Mouse (Mus musculus): ENCODE results near the gene Mocs1.
A peak's percentile ranks its signal among the peaks of the same experiment; 100 is the strongest.
"Not testable (repeated sequence)": the region's sequence is repeated elsewhere in the genome, so short reads cannot be mapped to it uniquely, and the experiment has no call there.

The Mocs1 gene

GRCm38 (mm10) chr17:49432071-49432711, 4.0 kb downstream of the Mocs1 start:
- no peak for DNase-seq (ENCODE audit: low spot score)

GRCm38 (mm10) chr17:49433071-49433470, 4.9 kb downstream of the Mocs1 start:
- DNase-seq (ENCODE audit: low spot score) = no peak

- no peak for DNase-seq (ENCODE audit: low spot score)
These were observed 6.1 kb downstream of the Mocs1 start for GRCm38 (mm10) chr17:49434236-49434635.

DNA sequence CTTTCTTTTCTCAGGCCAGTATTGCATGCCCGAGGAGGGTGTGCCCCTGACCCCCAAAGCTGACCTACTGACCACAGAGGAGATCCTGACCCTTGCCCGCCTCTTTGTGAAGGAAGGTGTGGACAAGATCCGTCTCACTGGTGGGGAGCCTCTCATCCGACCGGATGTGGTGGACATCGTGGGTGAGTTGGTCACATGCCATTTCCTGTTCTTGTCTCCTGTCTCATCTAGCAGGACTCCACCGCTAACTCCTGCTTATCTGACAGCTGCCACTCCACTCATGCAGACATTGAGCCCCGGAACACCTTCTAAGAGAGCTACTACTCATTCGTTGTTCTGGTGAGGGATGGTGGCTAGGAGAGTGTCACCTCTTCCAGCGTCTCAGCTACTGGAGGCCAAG, 6.9 kb downstream of the Mocs1 start:
- DNase-seq (ENCODE audit: low spot score) = no peak

GRCm38 (mm10) chr17:49436631-49437030, 8.5 kb downstream of the Mocs1 start:
- DNase-seq (ENCODE audit: low spot score) = no peak

DNA sequence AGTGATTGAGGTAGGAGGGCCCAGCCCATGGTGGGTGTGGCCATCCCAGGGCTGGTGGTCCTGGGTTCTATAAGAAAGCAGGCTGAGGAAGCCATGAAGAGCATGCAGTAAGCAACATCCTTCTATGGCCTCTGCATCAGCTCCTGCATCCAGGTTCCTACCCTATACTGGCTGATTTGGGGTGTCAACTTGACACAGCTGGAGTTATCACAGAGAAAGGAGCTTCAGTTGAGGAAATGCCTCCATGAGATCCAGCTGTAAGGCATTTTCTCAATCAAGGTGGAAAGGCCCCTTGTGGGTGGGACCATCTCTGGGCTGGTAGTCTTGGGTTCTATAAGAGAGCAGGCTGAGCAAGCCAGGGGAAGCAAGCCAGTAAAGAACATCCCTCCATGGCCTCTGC, 9.1 kb downstream of the Mocs1 start:
- not testable (repeated sequence) for DNase-seq (ENCODE audit: low spot score)

DNA sequence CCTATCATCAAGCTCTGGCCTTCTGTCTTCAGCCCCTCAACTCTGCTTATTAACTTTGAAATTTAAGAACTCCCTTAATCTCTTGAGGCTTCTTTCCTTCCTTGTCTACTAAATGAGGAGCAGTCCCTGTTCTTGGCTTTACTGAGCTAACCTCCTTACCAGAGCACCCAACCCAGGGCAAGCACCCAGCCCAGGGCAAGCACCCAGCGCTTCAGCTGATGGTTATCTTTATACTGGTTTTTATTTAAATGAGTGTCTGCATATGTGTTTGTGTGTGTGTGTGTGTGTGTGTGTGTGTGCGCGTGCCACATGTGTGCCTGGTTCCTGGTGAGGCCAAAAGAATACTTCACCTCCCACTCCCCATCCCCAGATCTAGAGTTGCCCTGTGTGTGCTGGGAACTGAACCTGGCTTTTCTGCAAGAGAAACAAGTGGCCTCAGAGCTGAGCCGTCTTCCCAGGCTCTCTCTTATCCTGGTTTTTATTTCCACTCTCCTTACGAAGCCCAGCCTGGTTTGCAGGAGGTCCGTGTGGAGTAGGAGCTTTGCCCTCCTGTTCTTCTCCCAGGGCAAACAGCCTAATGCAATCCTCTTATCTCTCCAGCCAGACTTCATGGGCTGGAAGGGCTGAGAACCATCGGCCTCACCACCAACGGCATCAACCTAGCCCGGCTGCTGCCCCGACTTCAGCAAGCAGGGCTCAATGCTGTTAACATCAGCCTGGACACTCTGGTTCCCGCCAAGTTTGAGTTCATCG, 10.8 kb downstream of the Mocs1 start:
- no peak for DNase-seq (ENCODE audit: low spot score)

- no peak for DNase-seq (ENCODE audit: low spot score)
These were observed 11.5 kb downstream of the Mocs1 start for GRCm38 (mm10) chr17:49439706-49440105.

- no peak for DNase-seq (ENCODE audit: low spot score)
These were observed 12.4 kb downstream of the Mocs1 start for GRCm38 (mm10) chr17:49440331-49441130.

- not testable (repeated sequence) for DNase-seq (ENCODE audit: low spot score)
These were observed 14.7 kb downstream of the Mocs1 start for GRCm38 (mm10) chr17:49442841-49443240.

GRCm38 (mm10) chr17:49448570-49449229, 20.5 kb downstream of the Mocs1 start:
- DNase-seq (ENCODE audit: low spot score) = no peak

GRCm38 (mm10) chr17:49449230-49449608, 21.1 kb downstream of the Mocs1 start:
- no peak for DNase-seq (ENCODE audit: low spot score)

- no peak for DNase-seq (ENCODE audit: low spot score)
These were observed 22.8 kb downstream of the Mocs1 start for GRCm38 (mm10) chr17:49450922-49451321.

DNA sequence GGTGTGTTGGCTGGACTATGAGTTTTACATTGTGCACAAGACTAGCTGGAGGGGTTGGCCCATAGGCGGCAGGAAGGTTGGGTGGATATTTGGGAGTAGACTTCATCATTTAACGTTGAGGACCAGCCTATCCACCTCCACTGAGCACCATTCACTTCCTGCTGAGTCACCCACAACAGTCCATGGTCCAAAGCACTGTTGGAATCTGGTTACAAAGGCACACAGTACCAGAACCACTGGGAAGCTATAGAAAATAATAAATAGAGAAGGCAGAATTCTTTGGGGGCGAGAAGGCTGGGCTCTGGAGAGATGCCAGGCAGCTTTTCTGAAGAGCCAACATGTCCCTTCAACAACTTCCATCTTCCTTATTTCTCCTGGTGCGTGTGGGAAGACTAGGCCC, 28.2 kb downstream of the Mocs1 start:
- no peak for DNase-seq (ENCODE audit: low spot score)

DNA sequence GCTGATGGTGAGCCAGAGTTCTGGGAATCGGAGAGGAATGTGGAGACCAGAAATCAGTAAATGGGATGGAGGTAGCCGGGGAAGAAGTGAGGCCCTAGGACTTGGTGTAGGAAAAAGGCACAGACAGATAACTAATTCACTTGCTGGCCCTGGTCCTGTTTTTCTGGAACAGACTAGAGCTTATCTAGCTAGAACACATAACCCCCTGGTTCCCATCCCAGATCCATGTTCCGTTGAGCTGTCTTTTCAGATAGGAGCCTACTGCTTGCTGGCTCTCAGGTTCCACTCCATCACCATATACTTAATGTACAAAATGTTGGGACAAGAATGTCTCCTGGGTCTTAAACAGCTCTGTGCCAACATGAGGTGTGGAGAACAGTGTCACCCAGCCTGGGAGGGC, 29.7 kb downstream of the Mocs1 start:
- DNase-seq (ENCODE audit: low spot score) = no peak

DNA sequence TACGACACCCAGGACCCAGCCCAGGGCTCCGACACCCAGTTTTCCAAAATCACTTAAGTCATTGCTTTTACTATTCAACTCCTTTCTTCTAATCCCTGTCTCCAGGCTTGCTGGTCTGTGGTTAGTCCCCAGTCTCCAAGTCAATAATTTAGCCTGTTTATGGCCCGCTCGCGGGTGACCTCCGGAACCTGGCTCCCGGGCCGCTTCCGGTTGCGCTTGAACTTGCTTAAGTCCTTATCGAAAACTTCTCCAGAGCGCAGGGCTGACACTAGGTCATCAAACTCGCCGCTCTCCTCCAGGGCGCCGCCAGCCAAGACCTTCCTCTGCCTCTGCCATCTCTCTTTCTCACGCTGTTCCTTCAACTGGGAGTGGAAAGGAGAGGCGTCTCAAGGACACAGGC, 30.2 kb downstream of the Mocs1 start:
- no peak for DNase-seq (ENCODE audit: low spot score)

GRCm38 (mm10) chr17:49464884-49465283, 36.7 kb downstream of the Mocs1 start:
- DNase-seq (ENCODE audit: low spot score) = no peak

DNA sequence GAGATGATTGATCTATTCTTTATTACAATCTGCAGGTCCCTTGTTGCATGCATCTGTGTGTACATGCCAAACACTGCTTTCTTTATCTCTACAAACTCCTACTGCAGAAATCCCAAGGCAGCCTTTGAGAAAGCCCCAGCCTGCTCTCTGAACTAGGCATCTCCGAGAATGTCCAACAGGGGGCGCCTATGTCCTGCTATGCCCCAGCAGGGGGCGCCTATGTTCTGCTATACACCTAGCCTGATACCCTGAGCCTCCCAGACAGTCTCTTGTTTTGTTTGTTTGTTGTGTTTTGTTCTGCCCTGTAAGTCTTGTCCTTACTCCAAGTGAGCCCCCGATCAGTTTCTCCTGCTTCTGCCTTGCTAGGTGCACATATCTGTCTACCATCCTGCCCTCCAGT, 40.1 kb downstream of the Mocs1 start:
- DNase-seq (ENCODE audit: low spot score) = peak; percentile 53

GRCm38 (mm10) chr17:49472626-49473025, 44.5 kb downstream of the Mocs1 start:
- DNase-seq (ENCODE audit: low spot score) = peak; percentile 84

GRCm38 (mm10) chr17:49474051-49474450, 45.9 kb downstream of the Mocs1 start:
- DNase-seq (ENCODE audit: low spot score) = no peak

DNA sequence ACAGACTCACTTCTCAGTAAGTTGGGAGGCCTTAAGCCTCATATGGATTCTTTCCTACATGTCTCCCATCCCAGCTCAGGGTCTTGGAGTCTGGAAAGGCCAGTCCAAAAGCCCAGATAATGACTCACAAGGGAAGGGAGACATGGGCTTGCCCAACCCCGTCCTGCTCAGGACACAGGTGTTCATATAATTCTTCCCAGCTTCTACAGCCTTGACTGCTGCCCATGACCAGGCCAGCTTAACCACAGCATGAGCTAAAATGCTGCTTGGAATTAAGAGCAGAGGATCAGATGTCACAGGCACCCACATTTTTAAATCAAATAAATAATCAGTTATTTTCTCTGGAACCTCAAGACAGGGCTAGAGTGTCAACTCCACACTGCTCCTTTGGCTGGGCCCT, 47.0 kb downstream of the Mocs1 start:
- DNase-seq (ENCODE audit: low spot score) = no peak

GRCm38 (mm10) chr17:49477370-49477769, 49.2 kb downstream of the Mocs1 start:
- no peak for DNase-seq (ENCODE audit: low spot score)
